Comparison of ENCODE assay signal across 8 mouse cellular contexts in genomic region chr16:18628206-18628947, GRCm38 (mm10). TPM values are rescaled to one million over a fixed set of nuclear protein-coding genes. Genes with fewer than 3 reads are reported as not detected.
A peak's percentile ranks its signal among the peaks of the same experiment; 100 is the strongest.
DNase-seq lines count a peak whose midpoint lies in the region; ATAC-seq lines count a peak whose summit lies in the region.

No protein-coding gene starts in this region.

- ATAC-seq in cerebellum, adult (ENCODE audit: insufficient number of reproducible peaks, low FRiP score, low TSS enrichment): no peak
- ATAC-seq in megakaryocyte, adult 5-6 weeks (ENCODE audit: poor library complexity, severe bottlenecking): no peak
- no peak for ATAC-seq in midbrain, embryonic 13.5 days

- peaks cover 88% of the 10 kb centered on the region for H3K4me1 ChIP-seq in megakaryocyte, embryonic 14.5 days
- peaks cover 48% of the 10 kb centered on the region for H3K4me1 ChIP-seq in hindbrain, embryonic 10.5 days (replicated peaks)
- peaks cover 39% of the 10 kb centered on the region for H3K4me1 ChIP-seq in midbrain, embryonic 13.5 days (replicated peaks)

- 52% methylated on average over 7 of the region's 7 CpGs for WGBS in hindbrain, embryonic 10.5 days
- 57% methylated on average over 7 of the region's 7 CpGs for WGBS in midbrain, embryonic 13.5 days

- H3K27ac ChIP-seq in hindbrain, embryonic 10.5 days: peak overlapping the region; percentile 94
- H3K27ac ChIP-seq in midbrain, embryonic 13.5 days: peak overlapping the region; percentile 91

- peaks cover 97% of the 10 kb centered on the region for H3K27me3 ChIP-seq in megakaryocyte, embryonic 14.5 days (replicated peaks)
- peaks cover 92% of the 10 kb centered on the region for H3K27me3 ChIP-seq in hindbrain, embryonic 10.5 days (ENCODE audit: insufficient read depth, poor library complexity, severe bottlenecking)
- peaks cover 57% of the 10 kb centered on the region for H3K27me3 ChIP-seq in midbrain, embryonic 13.5 days

- H3K4me2 ChIP-seq in midbrain, embryonic 13.5 days (replicated peaks): peak overlapping the region; percentile 90

- H3K4me3 ChIP-seq in megakaryocyte, embryonic 14.5 days (replicated peaks): peak overlapping the region; percentile 18
- peak overlapping the region; percentile 74 for H3K4me3 ChIP-seq in hindbrain, embryonic 10.5 days
- H3K4me3 ChIP-seq in midbrain, embryonic 13.5 days (replicated peaks): peak overlapping the region; percentile 88

- H3K9me3 ChIP-seq in megakaryocyte, embryonic 14.5 days: no peaks in the 10 kb centered on the region
- no peaks in the 10 kb centered on the region for H3K9me3 ChIP-seq in hindbrain, embryonic 10.5 days
- no peaks in the 10 kb centered on the region for H3K9me3 ChIP-seq in midbrain, embryonic 13.5 days

- DNase-seq in cerebellum, adult 11 months: peak; percentile 26
- no peak for DNase-seq in hindbrain, embryonic 10.5 days (ENCODE audit: low spot score)
- no peak for DNase-seq in thymus, postnatal 36 days
- no peak for DNase-seq in spleen, postnatal 4 days (ENCODE audit: low spot score in 2 of 2)

- H3K36me3 ChIP-seq in megakaryocyte, embryonic 14.5 days (replicated peaks; ENCODE audit: low read length): peaks cover under 1% of the 10 kb centered on the region
- peaks cover 19% of the 10 kb centered on the region for H3K36me3 ChIP-seq in hindbrain, embryonic 10.5 days
- peaks cover 24% of the 10 kb centered on the region for H3K36me3 ChIP-seq in midbrain, embryonic 13.5 days

- peak overlapping the region; percentile 96 for H3K9ac ChIP-seq in midbrain, embryonic 13.5 days (replicated peaks)

RNA-seq across cellular contexts. Expression of gene Sept5, which starts 1.4 kb away (rescaled TPM):
- polyA plus RNA-seq in megakaryocyte, embryonic 14.5 days (2012; ENCODE audit: insufficient read depth, low replicate concordance): 8.0 and 10.3 TPM in 2 replicates
- total RNA-seq in megakaryocyte, adult 5-6 weeks (2015): 19.5 and 23.5 TPM in 2 replicates
- 11.6 and 17.0 TPM in 2 replicates for total RNA-seq in megakaryocyte, adult 5-6 weeks (2017)
- 42.3 and 71.9 TPM in 2 replicates for polyA plus RNA-seq in hindbrain, embryonic 10.5 days (2016; fragmentation: Nextera tagmentation; extraction: Ambion mirVana)
- polyA plus RNA-seq in midbrain, embryonic 13.5 days (2015; fragmentation: Nextera tagmentation; extraction: Ambion mirVana): 149 and 151 TPM in 2 replicates

RNA-seq across cellular contexts. Expression of gene Gm49601, which starts 2.1 kb away (rescaled TPM):
- 1.0 TPM in 1 of 2 replicates, not detected in the other for polyA plus RNA-seq in megakaryocyte, embryonic 14.5 days (2012; ENCODE audit: insufficient read depth, low replicate concordance)
- total RNA-seq in megakaryocyte, adult 5-6 weeks (2015): 1.7 and 2.9 TPM in 2 replicates
- total RNA-seq in megakaryocyte, adult 5-6 weeks (2017): 0.61 and 3.2 TPM in 2 replicates
- polyA plus RNA-seq in hindbrain, embryonic 10.5 days (2016; fragmentation: Nextera tagmentation; extraction: Ambion mirVana): 3.4 and 8.5 TPM in 2 replicates
- 16.5 and 18.3 TPM in 2 replicates for polyA plus RNA-seq in midbrain, embryonic 13.5 days (2015; fragmentation: Nextera tagmentation; extraction: Ambion mirVana)

RNA-seq across cellular contexts. Expression of gene Gp1bb, which starts 6.2 kb away (rescaled TPM):
- polyA plus RNA-seq in megakaryocyte, embryonic 14.5 days (2012; ENCODE audit: insufficient read depth, low replicate concordance): 3,910 and 6,936 TPM in 2 replicates
- 0.38 and 0.55 TPM in 2 replicates for total RNA-seq in megakaryocyte, adult 5-6 weeks (2015)
- total RNA-seq in megakaryocyte, adult 5-6 weeks (2017): 0.70 TPM in 1 of 2 replicates, not detected in the other
- polyA plus RNA-seq in hindbrain, embryonic 10.5 days (2016; fragmentation: Nextera tagmentation; extraction: Ambion mirVana): 4.2 and 9.2 TPM in 2 replicates
- polyA plus RNA-seq in midbrain, embryonic 13.5 days (2015; fragmentation: Nextera tagmentation; extraction: Ambion mirVana): 8.2 and 10.5 TPM in 2 replicates

RNA-seq across cellular contexts. Expression of gene Tbx1, which starts 37.9 kb away (rescaled TPM):
- polyA plus RNA-seq in megakaryocyte, embryonic 14.5 days (2012; ENCODE audit: insufficient read depth, low replicate concordance): not detected in 2 replicates
- total RNA-seq in megakaryocyte, adult 5-6 weeks (2015): not detected in 2 replicates
- total RNA-seq in megakaryocyte, adult 5-6 weeks (2017): not detected in 2 replicates
- 11.3 and 15.3 TPM in 2 replicates for polyA plus RNA-seq in hindbrain, embryonic 10.5 days (2016; fragmentation: Nextera tagmentation; extraction: Ambion mirVana)
- 0.34 and 0.71 TPM in 2 replicates for polyA plus RNA-seq in midbrain, embryonic 13.5 days (2015; fragmentation: Nextera tagmentation; extraction: Ambion mirVana)

Comparison
In these comparisons a context has a peak if more than half of its experiments do, and no peak if none do; other contexts are left out.
1. H3K4me3 ChIP-seq: peak in every context shown above with its lines; median percentile 88 in midbrain, embryonic 13.5 days; 74 in hindbrain, embryonic 10.5 days; 18 in megakaryocyte, embryonic 14.5 days.
2. RNA of gene Gp1bb, which starts 6.2 kb away (polyA plus RNA-seq): 3,910 to 6,936 TPM in megakaryocyte, embryonic 14.5 days; 8.2 to 10.5 TPM in midbrain, embryonic 13.5 days and 4.2 to 9.2 TPM in hindbrain, embryonic 10.5 days; every median in the first group is over 100 times any median in the second.